Mouse (Mus musculus): ENCODE measurements around the gene Fgfr2.

The Fgfr2 gene

DNA sequence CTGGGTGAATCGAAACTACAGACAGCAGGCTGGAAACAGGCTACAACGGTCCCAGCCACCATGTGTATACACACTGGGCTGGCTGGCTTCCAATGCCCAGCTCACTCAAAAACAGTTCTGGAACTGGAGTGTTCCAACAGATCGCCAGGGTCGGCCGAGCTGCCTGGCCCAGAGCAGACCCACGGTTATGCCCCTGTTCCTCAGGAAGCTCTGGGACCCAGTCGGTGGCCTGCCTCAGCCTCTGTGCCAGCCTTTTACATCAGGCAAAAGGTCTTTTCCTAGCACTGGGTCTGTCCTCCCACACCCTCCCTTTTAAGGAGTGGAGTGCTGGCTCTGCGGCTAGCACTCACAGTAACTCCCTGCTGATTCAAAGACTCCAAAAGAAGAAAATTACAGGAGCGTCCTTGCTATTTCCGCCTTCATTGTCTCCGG, 34.3 kb downstream of the Fgfr2 start:
- DNase-seq (ENCODE audit: low read depth in 2 of 2, low spot score in 2 of 2) = no peak

DNA sequence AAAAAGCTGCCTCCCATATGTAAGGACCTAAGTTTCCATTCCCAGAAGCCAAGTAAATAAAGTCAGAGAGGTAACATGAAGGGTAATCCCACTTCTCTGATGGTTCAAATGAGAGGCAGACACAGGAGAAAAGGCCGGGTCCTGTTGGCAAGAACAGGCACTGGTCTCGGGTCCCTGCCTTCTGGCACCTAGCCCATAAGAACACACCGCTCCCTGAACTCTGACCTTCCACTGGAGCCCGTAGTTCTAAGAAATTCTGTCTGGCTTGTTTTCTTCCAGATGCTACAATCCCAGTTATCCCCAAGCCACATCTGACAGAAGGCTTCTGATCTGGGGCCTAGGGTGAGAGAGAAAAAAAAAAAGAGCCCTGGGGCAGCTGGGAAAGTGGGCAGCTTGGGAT, 34.7 kb downstream of the Fgfr2 start:
- no peak for DNase-seq (ENCODE audit: low read depth in 2 of 2, low spot score in 2 of 2)

DNA sequence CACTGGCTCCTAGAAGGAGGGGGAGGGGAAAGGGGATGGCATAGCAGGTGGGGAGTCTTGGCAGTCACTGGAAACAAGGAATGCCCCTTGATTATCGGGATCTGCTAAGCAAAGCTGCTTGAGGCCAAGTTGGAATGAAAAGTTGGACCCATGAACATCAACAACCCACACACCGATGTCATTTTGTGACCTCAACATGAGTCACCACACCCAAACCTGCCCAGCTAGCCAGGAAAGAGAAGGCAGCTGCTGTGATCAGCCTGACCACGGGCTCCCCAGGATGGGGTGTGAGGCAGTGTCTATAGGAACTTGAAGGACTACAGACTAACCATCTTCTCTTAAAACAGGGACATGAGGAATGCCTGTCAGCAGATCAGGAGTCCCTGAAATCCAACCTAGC, 37.7 kb downstream of the Fgfr2 start:
- no peak for DNase-seq (ENCODE audit: low read depth in 2 of 2, low spot score in 2 of 2)

DNA sequence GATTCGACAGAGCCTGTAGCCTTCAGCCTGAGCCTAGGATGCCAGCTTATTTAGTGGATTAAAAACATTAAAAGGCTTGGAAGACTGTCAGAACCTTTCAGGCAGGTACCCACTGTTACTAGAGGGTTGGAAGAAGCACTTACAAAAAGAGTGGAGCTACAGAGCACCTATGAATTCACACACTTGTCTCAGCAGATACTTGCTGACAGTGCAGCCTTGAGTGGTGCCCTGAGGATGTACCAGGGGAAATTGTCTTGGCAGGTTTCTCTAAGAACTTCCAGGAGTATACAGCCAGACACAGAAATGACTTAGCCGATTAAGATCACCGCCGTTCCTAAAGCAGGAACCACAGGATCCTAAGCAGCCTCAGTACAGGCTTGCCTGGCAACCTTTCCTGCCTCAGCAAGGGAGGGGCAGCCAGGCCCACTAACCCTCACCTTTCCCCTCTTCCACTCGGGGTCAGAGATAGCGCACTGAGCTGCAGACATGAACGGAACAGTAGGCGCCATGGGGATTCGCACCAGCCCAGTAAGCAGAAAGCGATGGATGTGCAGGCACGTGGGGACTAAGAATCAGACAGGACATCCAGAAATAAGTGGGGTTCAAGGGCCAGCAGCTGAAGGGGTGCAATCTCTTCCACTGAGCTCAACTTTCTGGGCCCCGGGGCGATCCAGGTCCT, 39.1 kb downstream of the Fgfr2 start:
- DNase-seq (ENCODE audit: low read depth in 2 of 2, low spot score in 2 of 2) = no peak

DNA sequence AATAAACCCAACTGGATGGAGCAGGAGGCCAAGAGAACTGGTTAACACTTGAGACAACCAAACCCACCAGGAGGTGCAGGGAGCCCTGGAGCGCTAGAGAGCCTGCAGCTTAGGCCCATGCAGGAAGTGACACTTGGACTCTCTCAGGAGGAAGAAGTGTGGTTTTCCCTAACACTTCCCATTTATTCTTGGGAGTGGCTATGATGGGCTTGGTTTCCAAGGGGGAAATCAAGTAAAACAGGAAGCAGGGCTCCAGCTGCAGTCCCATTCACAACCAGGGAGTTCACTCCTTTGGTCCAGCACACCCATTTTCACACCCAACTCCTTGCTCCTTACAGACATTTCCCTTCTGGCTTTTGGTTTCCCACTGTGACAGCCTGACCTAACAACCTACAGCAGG, 44.2 kb downstream of the Fgfr2 start:
- DNase-seq (ENCODE audit: low read depth in 2 of 2, low spot score in 2 of 2) = no peak

DNA sequence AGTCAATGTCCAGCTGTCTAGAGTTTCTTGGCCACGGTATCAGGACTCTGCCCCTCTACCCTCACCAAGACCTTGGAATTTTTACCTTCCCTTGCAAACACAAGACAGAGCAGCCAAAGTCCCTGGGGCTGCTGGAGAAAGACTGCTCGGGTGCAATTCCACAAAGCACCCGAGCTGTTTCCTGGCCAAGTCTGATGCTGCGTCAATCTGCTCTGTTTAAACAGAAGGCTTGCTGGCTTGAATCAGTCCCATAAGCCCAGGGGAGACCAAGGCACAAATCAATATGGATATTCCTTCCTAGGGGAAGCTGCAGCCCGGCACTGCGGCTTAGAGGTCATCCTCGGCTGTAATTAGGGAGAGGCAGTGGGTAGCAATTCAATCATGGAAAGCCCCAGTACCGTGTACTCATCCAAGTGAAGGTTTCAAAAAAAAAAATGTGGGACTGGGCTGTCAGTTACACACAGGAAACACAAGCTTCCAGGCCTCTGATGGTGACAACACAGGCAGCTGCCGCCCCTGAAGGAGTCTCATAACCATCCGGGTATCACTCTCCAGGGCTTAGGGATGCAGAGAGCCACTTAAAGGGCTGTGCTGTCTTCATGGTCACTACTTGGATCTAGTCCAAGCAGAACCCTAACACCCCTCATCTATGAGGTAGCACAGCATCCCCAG, 48.6 kb downstream of the Fgfr2 start:
- DNase-seq (ENCODE audit: low read depth in 2 of 2, low spot score in 2 of 2) = no peak

DNA sequence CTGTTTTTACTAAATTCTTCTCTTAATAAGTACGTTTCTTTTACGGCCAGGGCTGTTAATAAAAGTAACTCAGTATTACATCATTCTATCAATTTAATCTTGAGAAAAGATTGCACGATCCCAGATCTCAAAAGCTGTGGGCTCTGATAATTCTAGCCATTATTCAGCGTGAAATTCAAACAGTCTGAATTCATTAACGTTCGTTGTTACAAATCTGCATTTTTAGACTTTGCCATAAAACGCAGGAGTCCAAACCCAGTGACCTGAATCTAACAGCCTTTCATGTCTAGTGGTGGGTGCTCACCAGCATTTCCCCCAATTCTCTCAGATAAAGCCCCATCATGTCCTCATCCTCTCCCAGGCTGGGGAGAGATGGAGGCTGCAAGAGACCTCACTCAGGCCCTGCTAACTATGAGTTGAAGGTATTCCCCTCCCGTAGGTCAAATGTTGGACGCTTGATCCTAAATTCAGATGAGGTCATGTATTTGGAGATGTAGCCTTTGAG, 50.0 kb downstream of the Fgfr2 start:
- DNase-seq (ENCODE audit: low read depth in 2 of 2, low spot score in 2 of 2) = no peak

DNA sequence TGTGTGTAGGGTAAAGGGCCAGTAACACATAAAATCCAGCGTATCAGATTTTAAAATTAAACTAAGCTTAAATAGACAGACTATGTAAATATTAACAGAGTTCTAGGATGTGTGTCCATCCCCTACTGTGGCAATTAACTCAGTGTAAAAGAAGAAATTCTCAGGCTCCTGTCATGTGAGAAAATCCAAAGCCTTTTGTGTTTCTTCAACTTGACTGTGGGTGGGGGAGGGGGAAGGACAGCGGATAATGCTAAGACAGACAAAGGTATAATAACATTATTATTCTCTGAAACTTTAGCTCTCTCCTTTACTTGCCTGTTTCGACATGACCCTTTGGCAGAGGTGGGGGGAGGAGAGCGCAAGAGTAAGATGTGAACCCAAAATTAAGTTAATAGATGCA, 50.6 kb downstream of the Fgfr2 start:
- no peak for DNase-seq (ENCODE audit: low read depth in 2 of 2, low spot score in 2 of 2)

DNA sequence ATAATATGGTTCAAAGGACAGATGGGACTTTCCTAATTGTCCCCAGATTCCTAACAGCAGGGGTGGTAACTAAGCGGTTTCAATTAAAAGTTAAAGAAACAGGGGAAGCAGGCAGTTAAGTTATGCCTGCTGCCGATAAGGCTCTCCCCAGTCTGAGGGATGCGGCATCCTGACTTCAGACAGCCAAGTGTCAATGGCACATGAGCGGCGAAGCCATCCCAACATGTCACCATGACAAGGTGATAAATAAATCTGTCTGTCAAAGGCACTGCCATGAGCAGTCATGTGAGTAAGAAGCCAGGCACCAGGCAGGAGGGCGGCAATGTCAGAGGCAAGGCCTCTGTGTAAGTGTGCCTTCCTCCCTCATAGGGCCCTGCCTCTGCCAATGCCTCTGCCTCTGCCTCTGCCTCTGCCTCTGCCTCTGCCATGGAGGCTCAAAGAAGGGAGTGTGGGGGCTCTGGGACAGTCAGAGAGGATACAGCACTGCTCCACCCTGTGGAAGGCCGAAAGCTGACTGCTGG, 55.8 kb downstream of the Fgfr2 start:
- DNase-seq (ENCODE audit: low read depth in 2 of 2, low spot score in 2 of 2) = no peak

DNA sequence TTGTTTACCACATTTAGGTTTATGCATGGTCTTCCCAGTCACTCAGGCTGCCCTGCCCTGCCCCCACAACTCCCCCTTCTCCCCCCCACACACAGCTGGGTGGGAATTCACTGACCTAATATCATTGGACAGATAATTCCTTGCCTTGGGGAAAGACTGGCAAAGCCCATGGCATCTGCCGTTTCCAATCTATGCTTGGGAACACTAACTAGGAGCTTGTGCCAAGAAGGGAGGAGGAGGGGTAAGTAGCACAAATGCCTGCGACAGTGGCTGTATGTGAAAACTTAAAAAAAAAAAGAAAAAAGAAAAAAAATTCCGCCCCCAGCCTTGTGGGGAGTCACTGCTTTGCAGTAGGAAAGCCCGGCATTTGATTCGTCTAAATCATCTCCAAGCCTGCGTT, 56.4 kb downstream of the Fgfr2 start:
- no peak for DNase-seq (ENCODE audit: low read depth in 2 of 2, low spot score in 2 of 2)

DNA sequence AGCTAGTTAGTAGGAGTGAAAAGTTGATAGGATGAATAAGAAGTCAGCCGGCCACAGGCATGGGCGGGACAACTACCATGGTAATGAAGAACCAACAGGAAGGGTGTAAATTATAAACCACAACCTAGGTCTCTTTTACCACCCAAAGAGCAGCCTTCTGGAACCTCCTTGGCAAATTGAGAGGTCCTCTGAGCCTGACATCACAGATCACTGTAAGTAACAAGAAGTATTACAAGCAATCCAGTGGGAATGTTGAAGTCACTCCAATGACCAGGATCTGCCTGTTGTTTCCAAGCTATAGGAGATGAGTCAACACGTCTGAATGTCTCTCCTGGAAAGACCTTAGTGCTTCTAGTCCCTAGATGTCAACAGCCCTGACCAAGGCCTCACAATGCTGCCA, 61.1 kb downstream of the Fgfr2 start:
- no peak for DNase-seq (ENCODE audit: low read depth in 2 of 2, low spot score in 2 of 2)

DNA sequence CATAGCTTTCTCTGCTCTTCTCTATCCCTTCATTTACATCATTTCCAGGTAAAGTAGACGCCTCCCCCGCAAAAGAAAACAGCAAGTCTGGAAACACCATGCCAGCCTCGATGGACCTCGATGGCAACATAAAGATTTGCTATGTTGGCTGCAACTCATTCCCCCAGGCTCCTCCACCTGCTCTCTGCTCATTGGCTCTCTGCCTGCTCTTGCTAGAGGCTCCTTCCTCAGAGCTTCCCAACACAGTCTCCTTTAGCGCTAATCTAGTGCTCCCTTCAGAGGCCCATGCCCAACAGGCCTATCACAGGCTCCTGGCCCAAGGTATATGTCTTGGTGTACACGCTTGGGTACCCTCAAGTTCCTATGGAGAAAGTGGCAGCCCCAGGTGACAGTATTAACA, 63.0 kb downstream of the Fgfr2 start:
- DNase-seq (ENCODE audit: low read depth in 2 of 2, low spot score in 2 of 2) = no peak

DNA sequence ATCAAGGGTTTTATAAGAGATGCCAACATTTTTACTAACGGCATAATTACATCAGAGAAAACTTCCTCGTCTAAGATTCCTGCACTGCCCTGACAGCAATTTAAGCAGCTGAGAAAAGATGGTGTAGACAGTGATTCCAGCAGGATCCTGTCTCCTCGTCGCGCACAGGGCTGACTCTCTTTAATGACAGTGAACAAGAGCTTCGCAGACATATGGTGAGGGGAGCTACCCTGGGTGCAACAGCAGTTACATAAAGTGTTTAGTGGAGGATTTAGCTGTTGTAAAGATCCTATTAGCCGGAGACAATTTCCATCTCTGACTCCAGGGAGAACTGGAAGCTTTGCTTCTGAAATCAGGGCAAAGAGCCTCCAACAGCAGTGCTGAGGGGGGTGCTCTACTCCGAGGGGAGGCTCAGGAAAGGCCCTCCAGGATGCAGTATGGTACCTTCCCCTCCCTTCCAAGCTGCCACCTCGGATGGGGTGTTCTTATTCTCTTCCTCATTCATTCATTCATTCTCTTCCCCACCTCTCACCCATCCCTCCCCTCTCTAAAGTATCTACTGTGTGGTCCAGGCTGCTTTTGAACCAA, 63.5 kb downstream of the Fgfr2 start:
- DNase-seq (ENCODE audit: low read depth in 2 of 2, low spot score in 2 of 2) = no peak

DNA sequence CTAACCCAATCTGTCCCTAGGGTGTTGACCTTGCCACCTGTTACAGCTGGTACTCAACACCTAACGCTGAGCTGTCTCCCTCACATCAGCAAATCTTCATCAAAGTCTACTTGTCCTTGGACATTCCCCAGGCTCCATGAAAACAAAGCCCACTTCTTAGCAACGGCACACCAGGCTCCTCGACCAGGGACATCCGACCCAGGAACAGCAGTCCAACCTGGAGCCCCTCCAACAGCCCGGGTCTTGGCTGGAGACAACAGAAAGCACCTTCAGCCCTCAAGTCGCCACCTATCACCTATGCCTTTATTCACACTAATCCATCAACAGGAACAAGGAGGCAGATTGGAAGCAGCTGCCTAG, 64.0 kb downstream of the Fgfr2 start:
- DNase-seq (ENCODE audit: low read depth in 2 of 2, low spot score in 2 of 2) = no peak

DNA sequence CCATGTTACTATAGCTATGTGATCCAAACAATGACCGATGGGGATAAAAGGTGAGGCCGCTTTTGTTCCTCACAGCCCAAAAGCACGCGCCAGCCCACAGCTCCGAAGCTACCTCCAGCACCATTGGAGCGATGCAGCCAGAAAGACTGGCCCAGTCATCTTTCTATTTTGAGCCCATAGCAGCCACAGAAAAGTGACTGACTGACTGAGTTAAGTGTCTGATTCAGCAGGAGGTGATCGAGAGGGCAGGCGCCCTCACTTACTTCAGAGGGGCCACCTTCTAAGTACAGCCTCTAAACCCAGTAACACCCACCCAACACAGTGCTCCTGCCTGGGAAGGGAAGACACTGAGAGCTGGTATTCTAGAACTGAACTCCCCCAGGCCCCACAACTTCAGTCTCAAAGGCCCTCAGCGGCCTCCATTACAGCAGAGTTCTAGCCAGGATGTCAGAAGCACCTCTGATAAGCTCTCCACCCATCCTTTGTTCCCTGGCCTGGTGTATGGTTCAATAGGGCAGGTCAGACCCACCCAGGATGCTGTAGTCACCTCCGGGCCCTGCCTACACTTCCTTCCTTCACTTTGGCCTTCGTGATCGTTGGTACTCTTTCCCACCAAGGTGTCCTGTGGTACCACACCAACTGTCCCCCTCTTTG, 64.5 kb downstream of the Fgfr2 start:
- DNase-seq (ENCODE audit: low read depth in 2 of 2, low spot score in 2 of 2) = no peak

DNA sequence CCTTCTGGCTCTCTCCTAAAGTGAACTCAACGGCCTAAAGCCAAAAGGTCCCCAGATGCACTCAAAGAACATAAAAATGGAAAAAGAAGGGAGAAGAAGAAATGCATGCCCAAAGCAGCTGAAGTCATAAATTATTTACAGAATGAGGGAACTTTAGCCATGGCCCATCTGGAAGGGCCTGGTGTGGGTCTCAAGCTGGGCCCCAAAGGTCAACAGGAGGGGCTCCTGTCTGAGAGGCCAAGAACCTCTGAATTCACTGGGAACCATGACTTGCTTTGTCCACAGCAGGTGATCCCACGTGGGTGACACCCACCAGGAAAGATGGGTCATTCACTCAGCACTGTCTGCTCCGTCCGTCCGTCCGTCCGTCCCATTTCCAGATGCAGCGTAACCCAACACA, 66.2 kb downstream of the Fgfr2 start:
- DNase-seq (ENCODE audit: low read depth in 2 of 2, low spot score in 2 of 2) = no peak

DNA sequence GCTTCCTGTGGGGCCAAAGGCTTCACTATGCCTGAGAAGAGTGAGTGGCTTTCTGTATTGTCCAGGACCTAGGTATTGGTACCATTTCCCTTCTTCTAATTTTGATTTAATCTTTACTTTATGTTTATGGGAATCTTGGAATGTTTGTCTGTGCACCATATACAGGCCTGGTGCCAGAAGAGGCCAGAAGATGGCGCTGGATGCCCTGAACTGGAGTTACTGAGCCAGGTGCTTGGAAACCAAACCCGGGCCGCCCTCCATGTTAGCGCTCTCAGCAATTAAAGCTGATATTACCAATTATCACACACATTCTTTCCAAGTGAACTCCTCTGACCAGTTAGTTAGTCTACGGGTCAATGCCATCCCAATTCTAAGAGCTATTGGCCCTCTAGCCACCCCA, 68.7 kb downstream of the Fgfr2 start:
- no peak for DNase-seq (ENCODE audit: low read depth in 2 of 2, low spot score in 2 of 2)

DNA sequence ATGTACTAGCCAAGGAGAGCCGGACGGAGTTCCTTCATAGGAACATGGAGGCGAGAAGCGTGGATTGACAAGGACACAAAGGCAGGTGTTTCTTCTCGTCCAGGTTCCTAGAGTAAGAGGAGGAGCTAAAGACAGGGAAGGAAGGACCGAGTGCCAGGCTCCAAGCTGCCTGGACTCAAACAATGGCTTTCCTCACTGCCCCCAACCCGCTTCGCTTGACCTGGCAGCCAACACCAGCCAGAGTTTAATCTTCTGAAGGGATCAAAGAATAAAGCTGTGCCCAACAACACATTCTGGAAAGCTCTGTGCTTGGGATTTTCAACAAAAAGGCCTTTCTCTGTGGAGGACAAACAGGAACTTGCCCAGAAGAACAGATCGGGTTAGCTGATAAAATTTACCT, 69.4 kb downstream of the Fgfr2 start:
- no peak for DNase-seq (ENCODE audit: low read depth in 2 of 2, low spot score in 2 of 2)

DNA sequence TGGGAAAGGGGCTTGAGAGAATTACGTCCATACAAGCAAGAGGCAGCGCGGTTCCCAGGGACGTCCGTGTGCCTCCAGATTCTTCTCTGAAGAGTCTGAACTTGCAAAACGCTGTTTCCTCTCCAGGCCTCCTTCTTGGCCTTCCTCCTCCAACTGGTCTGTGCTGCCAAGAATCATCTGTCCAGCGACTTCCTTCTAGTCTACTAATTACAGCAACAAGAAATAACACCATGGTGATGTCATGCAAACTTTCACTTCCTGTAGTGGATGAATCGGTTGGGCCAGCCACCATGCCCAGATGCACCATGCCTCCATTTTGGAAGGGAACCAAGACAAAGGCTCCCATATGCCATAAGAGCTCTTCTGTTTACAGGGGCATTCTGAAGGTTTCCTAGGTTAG, 70.3 kb downstream of the Fgfr2 start:
- no peak for DNase-seq (ENCODE audit: low read depth in 2 of 2, low spot score in 2 of 2)

DNA sequence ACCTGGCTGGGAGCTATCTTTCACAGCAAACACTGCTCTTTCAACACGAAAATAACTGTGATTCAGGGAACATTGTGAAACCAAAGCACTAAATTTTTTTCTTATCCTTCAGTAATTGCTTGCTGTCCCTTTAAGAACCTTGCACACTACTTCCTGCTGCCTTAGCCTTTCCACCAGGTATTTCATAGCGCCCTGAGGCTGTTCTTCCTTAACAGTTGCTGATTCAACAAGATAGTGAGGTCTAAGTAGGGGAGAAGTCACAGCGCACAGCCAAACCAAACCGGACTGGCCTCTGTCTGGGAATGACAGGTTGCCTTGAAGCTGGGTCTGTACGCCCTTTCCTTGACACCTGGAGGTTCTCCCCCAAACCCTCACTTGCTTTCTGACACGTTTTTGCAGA, 72.5 kb downstream of the Fgfr2 start:
- DNase-seq (ENCODE audit: low read depth in 2 of 2, low spot score in 2 of 2) = no peak

DNA sequence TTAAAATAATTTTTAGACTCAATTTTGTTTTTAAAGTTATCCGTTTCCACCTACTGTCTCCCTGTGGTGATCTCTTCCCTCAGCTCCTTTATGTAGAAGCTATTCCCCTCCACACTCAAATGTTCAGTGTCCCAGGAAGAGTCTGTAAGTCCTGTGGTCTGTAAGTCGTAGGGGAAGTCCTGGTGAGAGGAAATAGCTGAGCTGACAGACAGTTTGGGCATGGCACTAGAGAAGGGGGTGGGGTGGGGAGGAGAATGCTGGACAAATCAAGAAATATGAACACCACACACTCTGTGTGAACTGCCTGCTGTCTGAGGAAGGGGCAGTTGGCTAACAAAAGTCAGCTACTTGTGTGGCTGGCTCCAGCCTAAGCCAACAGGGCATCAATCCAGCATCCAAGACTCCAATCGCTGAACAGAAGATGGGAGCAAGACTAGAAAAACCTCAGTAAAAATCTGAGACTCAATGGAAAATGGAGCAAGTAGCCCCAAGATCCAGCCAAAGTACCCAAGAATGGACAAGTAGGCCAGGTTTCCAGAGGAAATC, 75.0 kb downstream of the Fgfr2 start:
- no peak for DNase-seq (ENCODE audit: low read depth in 2 of 2, low spot score in 2 of 2)

DNA sequence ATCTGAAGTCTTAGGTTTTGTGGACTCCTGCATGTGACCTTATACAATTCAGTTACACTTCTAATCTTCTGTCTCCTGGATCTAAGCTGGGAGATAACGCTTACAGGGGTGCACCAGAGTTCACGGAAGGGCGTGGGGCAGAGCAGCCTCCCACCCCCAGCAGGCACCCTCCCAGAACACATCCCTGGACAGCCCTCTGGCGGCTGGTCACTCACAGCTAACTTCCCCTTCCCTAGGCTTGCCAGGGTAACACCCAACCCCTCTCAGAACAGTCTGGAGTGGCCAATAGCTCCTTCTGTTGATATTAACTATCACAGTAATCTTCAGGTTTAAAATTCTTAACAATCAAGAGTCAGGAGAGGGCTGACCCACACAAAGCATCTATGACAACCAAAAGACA, 75.9 kb downstream of the Fgfr2 start:
- no peak for DNase-seq (ENCODE audit: low read depth in 2 of 2, low spot score in 2 of 2)
